Mouse (Mus musculus): Measurements from ENCODE around the gene Usp36. TPM values are rescaled to one million over a fixed set of nuclear protein-coding genes. Genes with fewer than 3 reads are reported as not detected.

Gene Usp36
- total RNA-seq (2015; ENCODE audit: low replicate concordance): 1.4 and 2.9 TPM in 2 replicates
- 0.90 and 0.91 TPM in 2 replicates for total RNA-seq (2017; ENCODE audit: low replicate concordance)

DNA sequence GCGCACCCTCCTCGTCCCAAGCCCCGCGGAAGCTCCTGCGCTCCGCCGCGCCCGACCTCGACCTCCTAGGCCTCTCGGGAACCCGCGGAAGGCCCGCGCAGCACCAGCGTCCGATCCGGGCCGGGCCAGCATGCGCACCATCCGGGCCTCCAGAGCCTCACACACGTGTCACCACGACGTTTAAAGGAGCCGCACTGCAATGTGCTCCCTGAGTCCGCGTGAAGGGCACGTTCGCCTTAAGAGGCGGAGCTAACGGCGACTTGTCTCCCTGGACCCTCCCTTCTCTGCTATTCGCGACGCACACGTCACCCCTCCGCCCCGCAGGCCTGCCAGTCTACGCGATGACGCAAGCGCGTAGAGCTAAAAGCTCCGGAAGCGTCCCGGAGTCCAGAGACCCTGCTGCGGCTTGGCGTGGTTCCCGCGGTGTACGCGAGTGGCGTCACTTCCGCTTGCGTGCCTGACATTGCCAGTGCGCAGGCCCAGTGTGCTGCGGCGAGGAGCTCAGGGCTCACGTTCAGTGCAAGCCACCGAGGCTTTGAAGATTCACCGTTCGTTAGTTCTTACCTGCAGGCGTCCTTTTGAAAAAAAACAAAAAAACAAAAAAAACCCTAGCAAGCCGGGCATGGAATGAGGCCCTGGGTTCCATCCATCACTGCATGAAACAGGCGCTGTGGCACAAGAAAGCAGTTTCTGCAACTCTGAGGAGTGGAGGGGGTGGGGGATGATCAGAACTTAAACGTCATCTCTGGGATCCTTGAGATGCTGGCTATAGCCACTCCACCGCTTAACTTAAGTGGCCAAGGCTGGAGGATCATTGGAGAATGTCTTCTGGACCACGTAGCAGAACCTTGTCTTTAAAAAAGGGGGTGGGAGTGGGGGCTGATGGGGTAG is at the start of gene Usp36:
TSS of gene Usp36 (minus strand) at position 246 of the 891 bp plus-strand sequence.
- peak; percentile 97 for ATAC-seq (replicated peaks; ENCODE audit: low FRiP score, poor library complexity, severe bottlenecking)

- ATAC-seq (replicated peaks; ENCODE audit: low FRiP score, poor library complexity, severe bottlenecking): no peak
These were observed 47.6 kb upstream of the Usp36 start for GRCm38 (mm10) chr11:118337491-118338168.

GRCm38 (mm10) chr11:118333431-118333830 is 43.4 kb upstream of the Usp36 start:
- ATAC-seq (replicated peaks; ENCODE audit: low FRiP score, poor library complexity, severe bottlenecking): no peak

- no peak for ATAC-seq (replicated peaks; ENCODE audit: low FRiP score, poor library complexity, severe bottlenecking)
These were observed 42.3 kb upstream of the Usp36 start for GRCm38 (mm10) chr11:118332376-118332775.

DNA sequence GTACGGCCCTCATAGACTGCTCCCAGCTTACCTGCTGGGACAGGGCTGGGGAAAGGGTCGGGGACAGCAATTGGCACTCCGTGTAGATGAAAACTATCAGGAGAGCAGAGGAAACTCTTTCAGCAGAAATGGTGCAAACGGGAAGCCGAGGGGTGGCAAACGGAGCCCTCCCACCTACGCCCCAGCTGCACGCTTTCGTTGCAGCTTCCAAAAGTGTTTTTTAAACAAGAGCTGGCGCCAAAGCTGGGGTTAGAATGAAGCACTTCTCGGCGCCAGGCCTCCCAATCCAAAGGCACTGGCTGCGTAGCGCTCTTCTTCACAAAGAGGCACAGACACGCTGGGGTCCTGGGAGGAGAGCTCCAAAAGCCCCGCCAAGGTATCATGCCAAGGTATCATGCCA is 40.7 kb upstream of the Usp36 start:
- ATAC-seq (replicated peaks; ENCODE audit: low FRiP score, poor library complexity, severe bottlenecking): no peak

DNA sequence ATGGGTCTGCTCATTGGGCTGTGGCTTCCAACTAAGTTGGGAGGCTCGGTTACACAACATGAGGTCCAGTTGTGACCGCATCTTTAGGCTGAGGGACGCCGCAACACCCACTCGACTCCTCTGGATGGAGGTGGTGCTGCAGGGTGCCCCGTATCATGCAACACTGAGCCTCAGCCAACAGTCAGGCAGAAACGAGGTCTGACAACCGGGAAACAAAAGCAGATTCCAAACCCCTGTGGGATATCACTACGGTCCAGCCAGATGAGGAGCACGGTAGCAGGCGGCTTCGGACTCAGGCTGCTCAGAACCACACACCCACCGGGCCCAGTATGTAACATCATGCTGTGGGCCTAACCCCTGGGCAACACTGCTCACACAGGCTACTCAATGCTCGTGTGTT is 40.3 kb upstream of the Usp36 start:
- no peak for ATAC-seq (replicated peaks; ENCODE audit: low FRiP score, poor library complexity, severe bottlenecking)

- ATAC-seq (replicated peaks; ENCODE audit: low FRiP score, poor library complexity, severe bottlenecking): no peak
These were observed 38.9 kb upstream of the Usp36 start for GRCm38 (mm10) chr11:118328947-118329346.

GRCm38 (mm10) chr11:118328511-118328910 is 38.5 kb upstream of the Usp36 start:
- no peak for ATAC-seq (replicated peaks; ENCODE audit: low FRiP score, poor library complexity, severe bottlenecking)

GRCm38 (mm10) chr11:118326991-118327971 is 37.2 kb upstream of the Usp36 start:
- no peak for ATAC-seq (replicated peaks; ENCODE audit: low FRiP score, poor library complexity, severe bottlenecking)

DNA sequence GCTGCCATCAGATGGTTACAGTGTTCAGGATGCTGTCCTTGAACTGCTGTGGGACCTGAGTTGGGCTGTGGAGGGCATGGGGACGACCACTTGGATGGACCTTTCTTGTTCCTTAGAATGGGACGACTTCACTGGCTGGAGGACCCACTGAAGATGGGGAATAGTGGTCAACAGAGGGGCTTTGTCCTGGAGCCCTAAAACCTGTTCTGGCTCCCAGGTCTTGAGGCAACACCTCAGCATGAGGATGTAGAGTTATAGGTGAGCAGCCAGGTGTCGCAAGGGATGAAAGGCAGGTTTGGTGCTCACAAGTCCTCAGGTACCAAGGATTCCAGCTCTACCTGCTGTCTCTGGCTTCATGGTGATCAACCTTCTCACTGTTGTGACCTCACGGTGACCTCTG is 36.4 kb upstream of the Usp36 start:
- ATAC-seq (replicated peaks; ENCODE audit: low FRiP score, poor library complexity, severe bottlenecking): no peak

- ATAC-seq (replicated peaks; ENCODE audit: low FRiP score, poor library complexity, severe bottlenecking): no peak
These were observed 34.5 kb upstream of the Usp36 start for GRCm38 (mm10) chr11:118324541-118324940.

GRCm38 (mm10) chr11:118323974-118324373 is 33.9 kb upstream of the Usp36 start:
- ATAC-seq (replicated peaks; ENCODE audit: low FRiP score, poor library complexity, severe bottlenecking): no peak

- no peak for ATAC-seq (replicated peaks; ENCODE audit: low FRiP score, poor library complexity, severe bottlenecking)
These were observed 32.6 kb upstream of the Usp36 start for GRCm38 (mm10) chr11:118322647-118323046.

DNA sequence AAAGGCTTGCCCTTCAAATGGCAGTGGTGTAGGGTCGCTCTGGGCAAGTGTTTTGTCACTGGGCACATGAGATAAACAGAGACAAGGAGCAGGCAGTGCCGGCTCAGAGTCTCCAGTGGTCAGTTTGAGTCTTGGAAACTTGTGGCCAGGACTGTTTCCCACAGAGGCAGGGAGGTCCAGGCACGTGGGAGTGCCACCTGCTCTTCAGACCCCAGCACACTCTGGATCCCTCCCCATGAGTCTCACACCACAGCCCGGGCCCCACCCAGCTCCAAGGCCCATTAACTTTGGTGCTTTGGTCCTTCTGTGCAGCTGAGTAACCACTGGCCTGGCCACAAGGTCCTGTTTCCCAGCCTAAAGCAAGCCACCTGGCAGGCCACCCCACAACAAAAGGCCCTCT is 31.9 kb upstream of the Usp36 start:
- no peak for ATAC-seq (replicated peaks; ENCODE audit: low FRiP score, poor library complexity, severe bottlenecking)

- ATAC-seq (replicated peaks; ENCODE audit: low FRiP score, poor library complexity, severe bottlenecking): no peak
These were observed 31.5 kb upstream of the Usp36 start for GRCm38 (mm10) chr11:118321500-118321899.

GRCm38 (mm10) chr11:118318678-118319077 is 28.6 kb upstream of the Usp36 start:
- ATAC-seq (replicated peaks; ENCODE audit: low FRiP score, poor library complexity, severe bottlenecking): no peak

DNA sequence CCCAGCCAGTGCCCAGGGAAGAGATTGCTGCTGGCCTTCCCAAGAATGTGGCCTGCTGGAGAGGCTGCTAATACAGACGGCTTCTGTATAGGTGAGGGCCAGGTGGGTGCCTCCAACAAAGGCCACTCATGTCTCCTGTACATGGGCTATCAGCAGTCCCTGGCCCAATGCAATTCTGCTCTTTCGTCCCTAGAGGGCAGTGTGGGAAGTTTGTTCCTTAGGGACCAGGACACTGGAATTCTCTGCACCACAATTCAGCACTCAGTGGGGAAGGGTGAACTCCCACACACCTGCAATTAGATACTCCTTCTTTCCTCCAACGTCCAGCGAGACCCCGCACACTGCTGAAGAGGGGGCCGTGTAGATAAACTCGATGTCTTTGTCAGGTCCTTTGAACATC is 27.1 kb upstream of the Usp36 start:
- ATAC-seq (replicated peaks; ENCODE audit: low FRiP score, poor library complexity, severe bottlenecking): peak; percentile 68

DNA sequence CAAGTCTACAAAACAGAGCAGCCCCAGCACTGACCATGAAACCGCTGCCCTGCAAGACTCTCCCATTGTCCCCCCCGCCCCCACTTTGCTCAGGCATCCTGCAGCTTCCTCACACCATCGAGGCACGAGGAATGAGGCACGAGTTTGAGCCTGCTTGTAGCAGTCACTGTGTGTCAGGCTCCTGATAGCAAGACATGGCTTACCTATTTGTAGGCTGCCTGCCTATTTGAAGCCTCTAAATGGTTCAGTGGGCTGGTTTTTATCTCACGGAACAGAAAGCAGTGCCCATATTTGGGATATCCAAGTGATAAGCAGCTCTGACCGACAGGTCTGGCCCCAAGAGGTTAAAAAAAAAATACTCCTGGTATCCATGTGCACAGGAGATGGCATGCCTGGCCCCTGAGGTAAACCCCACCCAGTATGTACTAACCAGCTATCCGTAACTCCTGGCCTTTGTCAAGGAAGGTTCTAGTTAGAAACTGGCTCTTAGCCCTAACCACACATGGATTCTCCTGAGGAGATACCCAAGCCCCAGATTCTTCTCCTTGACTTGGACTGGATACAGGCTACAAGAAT is 26.3 kb upstream of the Usp36 start:
- ATAC-seq (replicated peaks; ENCODE audit: low FRiP score, poor library complexity, severe bottlenecking): no peak

GRCm38 (mm10) chr11:118312132-118312723 is 22.2 kb upstream of the Usp36 start:
- ATAC-seq (replicated peaks; ENCODE audit: low FRiP score, poor library complexity, severe bottlenecking): no peak
